ENCODE assay signal across 26 mouse cellular contexts in genomic region chr4:150470674-150471328, GRCm38 (mm10).
DNase-seq lines count a peak whose midpoint lies in the region; ATAC-seq and TF ChIP-seq lines count a peak whose summit lies in the region.
"Had no signal": no experiment of that assay in that cellular context is flagged by ENCODE, and none has a peak within 500 bp of the region (broad histone marks: within the 10 kb centered on the region; RNA-seq: fewer than 3 reads in every experiment).

No protein-coding gene starts in this region.

- DNase-seq in liver, embryonic 13.5 days, result no peak
- no peak for DNase-seq in liver, postnatal 0 days
- DNase-seq in MEL (ENCODE audit: low read depth, low spot score) (peak; percentile 76), MEL-GATA-1-ER (ENCODE audit: extremely low read depth, low read depth) (peak; percentile 61)
- DNase-seq in spleen, postnatal 4 days (ENCODE audit: low spot score in 2 of 2), result no peak
- DNase-seq: adrenal gland, postnatal 10 days; adrenal gland, postnatal 36 days; cerebellum, adult 18-20 months; cerebellum, adult 9-10 months; cerebellum, postnatal 25 days; forebrain, postnatal 0 days; gastrocnemius, adult 2 months; gastrocnemius, postnatal 14 days; heart, adult 11 months; heart, postnatal 10 days; heart, postnatal 36 days had no signal

- TF ChIP-seq CTCF in liver, postnatal 0 days (IDR thresholded peaks at IDR 0.05; ENCODE audit: low read depth), result no peak
- TF ChIP-seq CTCF in MEL (IDR thresholded peaks at IDR 0.05 in 2 of 3, conservative IDR thresholded peaks at IDR 0.05 in 1 of 3; ENCODE audit: control insufficient read depth in 1 of 3, insufficient read depth in 1 of 3, low read depth in 2 of 3, low read length in 3 of 3, poor library complexity in 1 of 3, severe bottlenecking in 1 of 3), result no peak

- no peak for TF ChIP-seq RAD21 in MEL (IDR thresholded peaks at IDR 0.05; ENCODE audit: low read depth, low read length)

- 49% methylated on average over 4 of the region's 4 CpGs for WGBS in liver, embryonic 13.5 days (ENCODE audit: insufficient replicate concordance)
- 54% methylated on average over 4 of the region's 4 CpGs for WGBS in liver, postnatal 0 days (ENCODE audit: insufficient replicate concordance)

- H3K4me2 ChIP-seq in liver, embryonic 13.5 days, result no peak overlapping the region
- H3K4me2 ChIP-seq in liver, postnatal 0 days (ENCODE audit: low read depth, low read length), result no peak overlapping the region
- H3K4me2 ChIP-seq: heart, embryonic 12.5 days; heart, embryonic 15.5 days; hindbrain, embryonic 13.5 days had no signal

- no peak overlapping the region for H3K27ac ChIP-seq in liver, embryonic 13.5 days
- no peak overlapping the region for H3K27ac ChIP-seq in liver, postnatal 0 days (ENCODE audit: low read depth)
- H3K27ac ChIP-seq in MEL (ENCODE audit: control insufficient read depth, low read depth, low read length), result peak overlapping the region; percentile 60
- H3K27ac ChIP-seq: forebrain, embryonic 10.5 days; gastrocnemius, adult 2 months; hindbrain, embryonic 10.5 days; hindbrain, embryonic 13.5 days had no signal

- no peaks in the 10 kb centered on the region for H3K27me3 ChIP-seq in liver, embryonic 13.5 days
- no peaks in the 10 kb centered on the region for H3K27me3 ChIP-seq in liver, postnatal 0 days (ENCODE audit: insufficient read depth, low read length)
- no peaks in the 10 kb centered on the region for H3K27me3 ChIP-seq in MEL (ENCODE audit: control insufficient read depth in 1 of 2, insufficient read depth in 2 of 2, low read length in 2 of 2)
- H3K27me3 ChIP-seq: heart, embryonic 12.5 days; heart, embryonic 15.5 days; hindbrain, embryonic 13.5 days; Patski had no signal

- no peaks in the 10 kb centered on the region for H3K9me3 ChIP-seq in liver, embryonic 13.5 days (replicated peaks)
- no peaks in the 10 kb centered on the region for H3K9me3 ChIP-seq in liver, postnatal 0 days (ENCODE audit: low read length)
- no peaks in the 10 kb centered on the region for H3K9me3 ChIP-seq in MEL (replicated peaks; ENCODE audit: insufficient read depth, low read length)
- H3K9me3 ChIP-seq: forebrain, embryonic 10.5 days; heart, embryonic 12.5 days; heart, embryonic 15.5 days; hindbrain, embryonic 10.5 days; hindbrain, embryonic 13.5 days had no signal

- H3K79me2 ChIP-seq in MEL (ENCODE audit: control insufficient read depth, insufficient read depth, low read length, poor library complexity), result 0 out of 2 replicates have a peak, but pooled peaks cover 3% of the 10 kb centered on the region

- H3K9ac ChIP-seq in liver, embryonic 13.5 days, result no peak overlapping the region
- H3K9ac ChIP-seq in liver, postnatal 0 days (replicated peaks), result no peak overlapping the region
- H3K9ac ChIP-seq in MEL (ENCODE audit: control insufficient read depth, low read depth, low read length, poor library complexity, severe bottlenecking), result no peak overlapping the region
- H3K9ac ChIP-seq: forebrain, postnatal 0 days; heart, embryonic 12.5 days; heart, embryonic 15.5 days; hindbrain, embryonic 13.5 days had no signal

- peaks cover 44% of the 10 kb centered on the region for H3K4me1 ChIP-seq in liver, embryonic 13.5 days (replicated peaks)
- H3K4me1 ChIP-seq in liver, postnatal 0 days (ENCODE audit: insufficient read depth), result peaks cover 5% of the 10 kb centered on the region; the same call in 1 of the 2 replicates
- peaks cover 13 to 28% of the 10 kb centered on the region in 2 experiments for H3K4me1 ChIP-seq in MEL (ENCODE audit: control insufficient read depth in 1 of 2, insufficient read depth in 2 of 2, low read length in 2 of 2)

- peak; percentile 51; the same call in 1 of the 2 replicates for ATAC-seq in liver, embryonic 13.5 days (ENCODE audit: low read depth)
- no peak for ATAC-seq in liver, postnatal 0 days
- peak; percentile 66; the same call in 1 of the 2 replicates for ATAC-seq in megakaryocyte-erythroid progenitor cell, adult 5-6 weeks (replicated peaks; ENCODE audit: low FRiP score, low TSS enrichment, poor library complexity, severe bottlenecking)
- ATAC-seq: CD4-positive, CD25-positive, alpha-beta regulatory T cell, adult 4 months; forebrain, embryonic 14.5 days; forebrain, postnatal 0 days; hindbrain, embryonic 16.5 days; Patski had no signal

- no peak for TF ChIP-seq EP300 in liver, postnatal 0 days (IDR thresholded peaks at IDR 0.05; ENCODE audit: low read depth)
- TF ChIP-seq EP300 in MEL (IDR thresholded peaks at IDR 0.05; ENCODE audit: low read depth in 1 of 2, low read length in 2 of 2), result peak in 1 of 2 experiments; percentile 30; a peak in 2 of 4 replicates

- H3K4me3 ChIP-seq in liver, embryonic 13.5 days (replicated peaks), result no peak overlapping the region
- no peak overlapping the region for H3K4me3 ChIP-seq in liver, postnatal 0 days (ENCODE audit: low read depth, low read length)
- H3K4me3 ChIP-seq in MEL (ENCODE audit: control insufficient read depth in 1 of 2, insufficient read depth in 1 of 2, low read depth in 2 of 2, low read length in 2 of 2), result no peak overlapping the region
- H3K4me3 ChIP-seq: forebrain, embryonic 10.5 days; gastrocnemius, adult 2 months; heart, embryonic 12.5 days; heart, embryonic 15.5 days; hindbrain, embryonic 10.5 days; hindbrain, embryonic 13.5 days had no signal

- no peak for TF ChIP-seq POLR2A in MEL (IDR thresholded peaks at IDR 0.05; ENCODE audit: control insufficient read depth in 1 of 2, insufficient read depth in 1 of 2, low read depth in 1 of 2, low read length in 2 of 2, poor library complexity in 1 of 2)

- H3K36me3 ChIP-seq in liver, embryonic 13.5 days, result no peaks in the 10 kb centered on the region
- H3K36me3 ChIP-seq in liver, postnatal 0 days (replicated peaks; ENCODE audit: insufficient read depth, low read length), result 0 out of 2 replicates have a peak, but pooled peaks cover 2% of the 10 kb centered on the region
- peaks cover 0 to 29% of the 10 kb centered on the region in 2 experiments; a peak in 2 of 4 replicates for H3K36me3 ChIP-seq in MEL (ENCODE audit: control insufficient read depth in 1 of 2, insufficient read depth in 2 of 2, low read length in 2 of 2)
- H3K36me3 ChIP-seq: heart, embryonic 12.5 days had no signal

TF ChIP-seq in MEL, 35 proteins besides CTCF, POLR2A, EP300 and RAD21:
- TF ChIP-seq NRF1 (IDR thresholded peaks at IDR 0.05; ENCODE audit: insufficient read depth, low read depth, low read length, poor library complexity, severe bottlenecking) (no peak), POLR2AphosphoS5 (IDR thresholded peaks at IDR 0.05; ENCODE audit: borderline replicate concordance, low read depth, low read length) (no peak), MAX (IDR thresholded peaks at IDR 0.05; ENCODE audit: low read length) (no peak), MYC (IDR thresholded peaks at IDR 0.05; ENCODE audit: low read depth, low read length) (peak; percentile 48; the same call in 1 of the 2 replicates), ETS1 (IDR thresholded peaks at IDR 0.05; ENCODE audit: low read depth, low read length) (peak; percentile 36; the same call in 1 of the 2 replicates), TBP (IDR thresholded peaks at IDR 0.05; ENCODE audit: low read depth, low read length) (0 out of 2 replicates have a peak, but pooled peaks have one; percentile 10), GATA1 (IDR thresholded peaks at IDR 0.05; ENCODE audit: low read depth, low read length) (0 out of 2 replicates have a peak, but pooled peaks have one; percentile 6), GABPA (IDR thresholded peaks at IDR 0.05; ENCODE audit: low read depth, low read length) (no peak), SIN3A (IDR thresholded peaks at IDR 0.05; ENCODE audit: low read length) (peak; percentile 18; the same call in 1 of the 2 replicates), MXI1 (IDR thresholded peaks at IDR 0.05; ENCODE audit: low read depth, low read length) (peak; percentile 61; the same call in 1 of the 2 replicates)

Comparison
In these comparisons a context has a peak if more than half of its experiments do, and no peak if none do; other contexts are left out.
1. DNase-seq: peak in MEL (single experiment) and MEL-GATA-1-ER (single experiment); none in liver, embryonic 13.5 days (single experiment), liver, postnatal 0 days (single experiment) and spleen, postnatal 4 days (0 of 2).